In the genomic region with DNA sequence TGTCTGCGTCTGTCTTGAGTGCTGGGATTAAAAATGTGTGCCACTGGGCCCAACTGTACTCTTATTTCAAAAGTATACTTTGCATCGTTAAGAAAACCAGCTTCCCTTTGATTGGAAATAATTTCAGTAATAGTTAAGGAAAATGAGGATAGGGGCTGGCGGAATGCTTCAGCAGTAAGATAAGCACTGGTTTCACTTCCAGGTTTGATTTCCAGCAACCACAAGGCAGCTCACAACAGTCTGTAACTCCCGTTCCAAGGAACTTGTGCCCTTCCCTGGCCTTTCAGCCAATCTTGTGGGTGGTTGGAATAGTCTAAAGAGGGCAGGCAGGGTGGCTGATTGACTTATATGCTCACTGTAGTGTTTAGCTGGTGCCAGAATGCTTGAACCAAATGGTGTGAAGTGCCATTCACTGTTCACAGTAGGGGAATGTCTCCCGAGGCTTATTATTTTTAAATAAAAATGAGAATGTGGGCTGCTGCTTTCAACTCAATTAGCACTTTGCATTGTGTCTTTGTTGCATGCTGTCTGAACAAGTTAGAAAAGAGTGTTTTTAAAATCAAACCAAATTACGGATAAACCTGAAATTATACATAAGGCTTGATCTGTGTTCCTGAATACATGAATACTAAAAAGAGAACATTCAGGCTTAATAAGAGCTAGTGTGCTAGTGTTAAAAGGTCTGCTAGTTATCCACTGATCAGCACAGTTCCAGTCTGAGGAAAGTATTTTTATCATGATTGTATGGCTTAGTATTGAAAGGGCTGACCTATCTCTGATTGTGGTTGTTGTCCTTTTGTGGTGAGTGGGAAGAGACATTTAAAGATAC, we compare ENCODE assay signal across 29 mouse cellular contexts.
DNase-seq lines count a peak whose midpoint lies in the region; ATAC-seq and TF ChIP-seq lines count a peak whose summit lies in the region.
"Had no signal": no experiment of that assay in that cellular context is flagged by ENCODE, and none has a peak within 500 bp of the region (broad histone marks: within the 10 kb centered on the region; RNA-seq: fewer than 3 reads in every experiment).

No protein-coding gene starts in this region.

- no peak overlapping the region for H3K4me2 ChIP-seq in forebrain, embryonic 15.5 days (replicated peaks)
- H3K4me2 ChIP-seq in midbrain, embryonic 14.5 days (ENCODE audit: low read length), result no peak overlapping the region
- H3K4me2 ChIP-seq: embryonic facial prominence, embryonic 13.5 days; hindbrain, embryonic 14.5 days; limb, embryonic 13.5 days; liver, embryonic 13.5 days; lung, embryonic 14.5 days; neural tube, embryonic 13.5 days had no signal

- no peak overlapping the region for H3K27ac ChIP-seq in forebrain, embryonic 15.5 days (replicated peaks)
- H3K27ac ChIP-seq in midbrain, embryonic 14.5 days (replicated peaks; ENCODE audit: low read depth, low read length), result no peak overlapping the region
- H3K27ac ChIP-seq: embryonic facial prominence, embryonic 13.5 days; gastrocnemius, adult 2 months; heart, embryonic 10.5 days; hindbrain, embryonic 14.5 days; limb, embryonic 13.5 days; liver, embryonic 13.5 days; neural tube, embryonic 13.5 days had no signal

- H3K4me1 ChIP-seq in forebrain, embryonic 15.5 days, result peaks cover 8% of the 10 kb centered on the region
- no peaks in the 10 kb centered on the region for H3K4me1 ChIP-seq in midbrain, embryonic 14.5 days (ENCODE audit: control insufficient read depth, insufficient read depth, low read length)
- H3K4me1 ChIP-seq: embryonic facial prominence, embryonic 13.5 days; heart, embryonic 10.5 days; limb, embryonic 13.5 days; liver, embryonic 13.5 days; neural tube, embryonic 13.5 days had no signal

- TF ChIP-seq POLR2A in brain, embryonic 14.5 days (IDR thresholded peaks at IDR 0.05; ENCODE audit: borderline replicate concordance, extremely low read depth, insufficient read depth, insufficient read length, poor library complexity, severe bottlenecking), result no peak

- ATAC-seq in forebrain, embryonic 15.5 days (replicated peaks), result peak; percentile 95
- ATAC-seq in midbrain, embryonic 14.5 days (ENCODE audit: low FRiP score, low TSS enrichment), result peak; percentile 57; the same call in 1 of the 2 replicates
- ATAC-seq: CD4-positive, CD25-positive, alpha-beta regulatory T cell, adult 4 months; inflammation-experienced regulatory T-cells, adult 6 months had no signal

- no peak overlapping the region for H3K9ac ChIP-seq in forebrain, embryonic 15.5 days (replicated peaks)
- no peak overlapping the region for H3K9ac ChIP-seq in midbrain, embryonic 14.5 days (replicated peaks; ENCODE audit: low read length)
- H3K9ac ChIP-seq: embryonic facial prominence, embryonic 13.5 days; hindbrain, embryonic 14.5 days; limb, embryonic 13.5 days; liver, embryonic 13.5 days; lung, embryonic 14.5 days; neural tube, embryonic 13.5 days had no signal

- H3K36me3 ChIP-seq in forebrain, embryonic 15.5 days, result no peaks in the 10 kb centered on the region
- H3K36me3 ChIP-seq in midbrain, embryonic 14.5 days (ENCODE audit: control insufficient read depth, insufficient read depth, low read length), result no peaks in the 10 kb centered on the region
- H3K36me3 ChIP-seq: embryonic facial prominence, embryonic 13.5 days; heart, embryonic 10.5 days; limb, embryonic 13.5 days; liver, embryonic 13.5 days; neural tube, embryonic 13.5 days had no signal

- no peaks in the 10 kb centered on the region for H3K9me3 ChIP-seq in forebrain, embryonic 15.5 days
- 0 out of 2 replicates have a peak, but pooled peaks cover 2% of the 10 kb centered on the region for H3K9me3 ChIP-seq in midbrain, embryonic 14.5 days (ENCODE audit: control insufficient read depth, low read length)
- H3K9me3 ChIP-seq: heart, embryonic 10.5 days; liver, embryonic 13.5 days; neural tube, embryonic 13.5 days had no signal

- H3K4me3 ChIP-seq in forebrain, embryonic 15.5 days, result no peak overlapping the region
- H3K4me3 ChIP-seq in midbrain, embryonic 14.5 days (replicated peaks; ENCODE audit: low read depth, low read length), result no peak overlapping the region
- H3K4me3 ChIP-seq: embryonic facial prominence, embryonic 13.5 days; erythroblast, embryonic 14.5 days; gastrocnemius, adult 2 months; heart, embryonic 10.5 days; limb, embryonic 13.5 days; liver, embryonic 13.5 days; myocyte; neural tube, embryonic 13.5 days had no signal

- no peak for TF ChIP-seq CTCF in brain, embryonic 14.5 days (IDR thresholded peaks at IDR 0.05; ENCODE audit: borderline replicate concordance, extremely low read depth, insufficient read depth, insufficient read length)

- 36% methylated on average over 6 of the region's 6 CpGs for WGBS in forebrain, embryonic 15.5 days
- 61% methylated on average over 6 of the region's 6 CpGs for WGBS in midbrain, embryonic 14.5 days

- DNase-seq in layer of hippocampus, postnatal 10 days (ENCODE audit: low spot score in 2 of 2), result peak; percentile 3 to 10
- DNase-seq in layer of hippocampus, adult 9-10 months (ENCODE audit: low spot score), result no peak
- DNase-seq in brain, embryonic 14.5 days (ENCODE audit: low read depth), result peak; percentile 88
- DNase-seq in midbrain, embryonic 14.5 days, result peak; percentile 41
- no peak for DNase-seq in thymus, postnatal 36 days
- DNase-seq in right cerebral cortex, postnatal 4 days, result no peak
- no peak for DNase-seq in right cerebral cortex, postnatal 36 days (ENCODE audit: low spot score in 2 of 2)
- DNase-seq: adrenal gland, postnatal 25 days; cerebellum, adult 2 months; cerebellum, postnatal 36 days; embryo, embryonic 11 days; gastrocnemius, adult 2 months; heart, postnatal 4 days; kidney, adult 2 months; kidney, postnatal 10 days; liver, embryonic 13.5 days; lung, embryonic 14.5 days; right cerebral cortex, postnatal 14 days; thymus, postnatal 14 days had no signal

- no peaks in the 10 kb centered on the region for H3K27me3 ChIP-seq in forebrain, embryonic 15.5 days
- H3K27me3 ChIP-seq in midbrain, embryonic 14.5 days (ENCODE audit: control insufficient read depth, insufficient read depth, low read length), result no peaks in the 10 kb centered on the region
- H3K27me3 ChIP-seq: embryonic facial prominence, embryonic 13.5 days; limb, embryonic 13.5 days; liver, embryonic 13.5 days; neural tube, embryonic 13.5 days had no signal

Comparison
In these comparisons a context has a peak if more than half of its experiments do, and no peak if none do; other contexts are left out.
1. DNase-seq: peak in layer of hippocampus, postnatal 10 days (2 of 2), brain, embryonic 14.5 days (single experiment) and midbrain, embryonic 14.5 days (single experiment); none in layer of hippocampus, adult 9-10 months (single experiment), thymus, postnatal 36 days (0 of 2), right cerebral cortex, postnatal 4 days (single experiment) and right cerebral cortex, postnatal 36 days (0 of 2).